Mouse (Mus musculus) brown adipose tissue, adult 24 weeks (tissue): ENCODE measurements around the gene Cd47. TPM values are rescaled to one million over a fixed set of nuclear protein-coding genes. Genes with fewer than 3 reads are reported as not detected.

Experiments
- H3K27ac ChIP-seq: fragments of 200-500 bp; replicated peaks from 2 replicates; pipeline ENCODE4 v1.5.1; 2012; ENCODE audit warnings: low read depth, mild to moderate bottlenecking, low read length
- H3K4me1 ChIP-seq: fragments of 200-500 bp; 2 replicates; pipeline ENCODE4 v1.6.1; 2012; ENCODE audit warnings: low read length, mixed read lengths; ENCODE audit not compliant: control insufficient read depth, insufficient read depth, insufficient read length
- H3K4me3 ChIP-seq: fragments of 200-500 bp; 2 replicates; pipeline ENCODE4 v1.5.1; 2012; ENCODE audit warnings: low read depth, mild to moderate bottlenecking, low read length, moderate library complexity; ENCODE audit not compliant: insufficient read depth
- polyA plus RNA-seq: library from polyadenylated mRNA; stranded (reverse); fragments of >200 nt; gene quantifications from 2 replicates; pipeline ENCODE4 v1.2.4, GENCODE M21; 2012; ENCODE audit not compliant: missing spikeins, insufficient read depth, insufficient read length

Cd47 gene
- polyA plus RNA-seq, 1 experiment, result 49.9 TPM

DNA sequence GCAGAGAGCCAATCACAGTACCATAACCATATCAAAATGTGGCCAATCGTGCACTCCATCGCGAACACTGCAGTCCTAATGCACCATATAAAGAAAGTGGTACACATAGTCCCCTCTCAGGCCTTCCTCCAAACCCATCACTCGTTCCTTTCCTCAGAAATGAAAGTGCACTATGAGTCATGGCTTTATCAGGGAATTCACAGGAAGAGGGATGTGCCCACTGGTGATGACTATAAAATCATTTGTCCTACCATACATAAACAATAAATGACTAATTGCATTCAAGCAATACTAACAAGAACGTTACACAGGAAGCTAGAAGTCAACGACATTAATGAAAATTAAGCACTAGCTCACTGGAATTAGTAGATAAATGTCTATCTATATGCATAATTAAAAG is 121.3 kb downstream of the Cd47 start:
- Histone ChIP-seq H3K4me3 (no peak overlapping the region), H3K27ac (no peak overlapping the region), H3K4me1 (no peaks in the 10 kb centered on the region)

DNA sequence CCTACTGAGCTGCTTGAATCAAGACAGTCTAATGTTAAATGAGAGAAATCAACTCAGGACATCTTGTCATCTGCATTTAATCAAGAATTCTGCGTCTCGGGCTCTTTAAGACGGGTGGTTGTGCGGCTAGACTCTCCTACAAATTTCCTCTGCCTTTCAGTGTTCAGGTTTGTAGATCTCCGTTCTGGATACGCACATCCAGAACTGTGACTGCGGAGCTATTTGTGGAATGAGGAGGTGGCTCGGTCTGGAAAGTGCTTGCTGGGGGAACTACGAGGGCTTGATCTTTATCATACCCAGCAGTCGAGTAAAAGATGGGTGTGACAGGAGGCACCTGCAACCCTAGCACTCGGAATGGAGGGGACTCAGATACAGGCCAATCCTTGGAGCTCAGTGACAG is 121.8 kb downstream of the Cd47 start:
- Histone ChIP-seq H3K4me1 (no peaks in the 10 kb centered on the region), H3K27ac (no peak overlapping the region), H3K4me3 (no peak overlapping the region)

DNA sequence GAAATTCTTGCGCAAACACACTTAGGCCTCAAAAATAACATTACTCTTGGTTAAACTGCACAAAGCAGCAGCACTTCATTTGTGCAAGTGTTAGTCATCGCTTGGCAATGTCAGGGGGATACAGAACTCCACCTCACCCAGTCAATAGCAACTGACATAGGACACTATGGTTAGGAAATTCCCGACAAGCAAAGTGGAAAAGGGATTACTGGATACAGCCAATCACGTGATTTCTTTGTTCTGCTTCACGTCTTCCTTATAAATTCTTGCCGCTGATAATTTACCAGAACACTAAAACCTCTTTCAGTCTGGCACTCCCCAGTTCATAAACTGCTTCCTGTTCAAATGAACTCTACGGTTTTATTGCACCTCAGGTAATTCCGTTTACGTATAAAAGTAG is 123.4 kb downstream of the Cd47 start:
- H3K4me3 ChIP-seq, result no peak overlapping the region
- H3K27ac ChIP-seq, result no peak overlapping the region
- H3K4me1 ChIP-seq, result no peaks in the 10 kb centered on the region

DNA sequence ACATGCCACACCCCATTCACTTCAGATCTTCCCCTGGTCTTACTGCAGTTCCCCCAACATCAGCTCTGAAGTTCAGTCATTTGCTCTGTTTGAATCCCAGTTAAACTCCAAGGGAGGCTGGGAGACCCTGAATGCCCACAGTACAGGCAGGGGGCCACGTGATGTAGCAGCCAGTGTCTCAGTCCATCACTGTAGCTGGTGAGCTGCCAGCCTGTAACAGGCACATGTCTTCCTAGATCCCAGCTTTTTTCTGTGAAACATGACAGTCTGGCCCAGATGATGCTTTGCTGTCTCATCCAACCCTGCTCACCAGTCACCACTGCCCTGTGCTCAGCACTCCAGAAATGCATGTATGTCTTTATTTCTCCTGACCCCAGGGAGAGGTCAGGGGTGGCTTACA is 124.6 kb downstream of the Cd47 start:
- no peak overlapping the region for H3K27ac ChIP-seq
- H3K4me1 ChIP-seq, result no peaks in the 10 kb centered on the region
- H3K4me3 ChIP-seq, result no peak overlapping the region

DNA sequence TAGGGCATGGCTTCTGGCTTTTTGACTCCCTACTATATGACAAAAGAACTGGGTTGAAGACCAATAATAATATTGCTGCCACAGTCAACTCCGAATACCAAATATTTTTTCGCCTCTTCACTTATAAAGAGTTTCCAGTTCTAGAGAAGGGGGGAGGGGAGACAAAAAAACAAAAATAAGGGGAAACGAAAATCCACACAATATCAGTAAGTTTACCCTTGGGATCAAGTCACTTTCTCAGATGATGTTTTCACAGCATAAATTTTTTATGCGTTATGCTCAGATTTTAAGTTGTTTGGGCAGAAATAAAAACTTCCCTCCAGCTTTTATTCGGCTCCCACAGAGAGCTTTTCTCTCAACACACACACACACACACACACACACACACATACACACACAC is 132.9 kb downstream of the Cd47 start:
- peaks cover 10% of the 10 kb centered on the region for H3K4me1 ChIP-seq
- H3K4me3 ChIP-seq, result no peak overlapping the region
- no peak overlapping the region for H3K27ac ChIP-seq

DNA sequence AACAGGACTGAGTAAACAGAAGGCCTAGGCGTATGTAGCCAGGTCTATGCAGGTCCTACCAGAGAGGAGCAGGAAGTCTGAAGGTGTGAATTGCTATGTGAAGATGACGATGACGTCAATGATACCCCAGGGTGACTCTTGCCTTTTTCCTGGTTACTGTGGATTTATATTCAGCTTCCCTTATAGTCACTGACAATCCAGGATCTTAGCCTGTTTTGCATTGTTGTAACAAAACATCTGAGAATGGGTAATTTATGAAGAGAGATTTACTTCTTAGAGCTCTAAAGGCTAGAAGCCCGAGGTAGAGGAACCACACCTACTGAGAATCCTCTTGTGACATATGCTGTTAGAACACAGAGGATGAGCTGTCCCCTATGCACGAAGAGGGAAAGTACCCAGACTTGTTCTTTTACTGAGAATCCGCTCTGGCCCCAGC is 135.7 kb downstream of the Cd47 start:
- peaks cover 14% of the 10 kb centered on the region for H3K4me1 ChIP-seq
- H3K27ac ChIP-seq, result peak overlapping the region; percentile 33; the same call in 1 of the 2 replicates
- H3K4me3 ChIP-seq, result no peak overlapping the region

DNA sequence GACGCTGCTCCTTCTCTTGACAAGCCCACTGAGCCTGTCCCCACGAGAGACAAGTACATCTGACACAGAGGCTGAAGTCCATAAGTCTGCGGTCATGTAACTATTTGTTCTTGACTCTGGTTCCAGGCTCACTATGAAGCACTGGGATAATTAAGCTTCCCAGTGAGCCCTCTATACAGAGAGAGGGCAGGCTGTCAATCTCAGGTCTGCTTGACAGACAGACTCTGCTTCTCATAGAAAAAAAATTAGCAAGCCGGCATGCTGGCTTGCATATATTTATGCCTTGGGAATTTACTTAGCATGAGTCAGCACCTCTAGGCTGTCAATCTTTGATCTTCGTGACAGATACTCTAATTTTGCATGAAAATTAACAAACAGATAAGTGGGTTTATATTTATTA is 136.5 kb downstream of the Cd47 start:
- peaks cover 14% of the 10 kb centered on the region for H3K4me1 ChIP-seq
- peak overlapping the region; percentile 28; the same call in 1 of the 2 replicates for H3K27ac ChIP-seq
- H3K4me3 ChIP-seq, result no peak overlapping the region

DNA sequence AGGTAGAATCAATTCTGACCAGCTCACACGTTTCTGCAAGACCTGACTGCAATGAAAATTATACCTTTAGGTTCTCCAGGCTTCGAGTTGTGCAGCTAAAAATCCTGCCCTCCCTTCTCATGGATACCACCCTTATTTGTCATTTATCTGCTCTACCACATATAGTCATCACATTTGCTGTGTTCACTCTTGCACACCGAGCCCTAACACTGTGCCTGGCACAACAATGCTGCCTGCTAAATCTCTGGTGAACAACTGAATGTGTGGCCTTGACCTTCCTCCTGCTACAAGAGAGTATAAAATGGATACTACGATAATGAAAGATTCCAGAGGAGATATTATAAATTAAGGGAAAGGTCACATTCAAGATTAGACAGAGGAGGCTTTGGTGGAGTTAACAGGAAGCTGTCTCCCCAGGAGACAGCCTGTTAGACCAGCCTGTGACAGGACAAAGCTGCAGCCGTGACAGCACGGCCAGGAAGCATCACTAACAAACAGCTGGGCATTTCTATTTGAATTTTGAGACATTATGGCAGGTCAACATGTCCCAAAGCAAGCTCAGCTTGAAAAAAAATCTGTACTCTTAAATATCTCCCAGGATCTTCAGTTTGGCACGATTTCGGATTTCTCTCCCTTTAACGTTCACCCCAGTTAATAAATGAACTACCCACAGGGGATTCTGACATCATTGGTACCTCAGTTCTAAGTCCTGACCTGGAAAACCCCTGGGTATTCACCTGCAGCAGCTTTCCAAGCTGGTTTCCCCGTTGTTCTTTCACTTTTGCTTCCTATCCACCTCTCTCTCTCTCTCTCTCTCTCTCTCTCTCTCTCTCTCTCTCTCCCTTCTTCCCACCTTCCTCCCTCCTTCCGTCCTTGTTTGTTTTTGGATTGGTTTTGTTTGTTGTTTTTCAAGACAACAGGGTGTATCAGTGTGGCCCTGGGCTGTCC is 137.2 kb downstream of the Cd47 start:
- peak overlapping the region; percentile 59 for H3K27ac ChIP-seq
- peak overlapping the region; percentile 26; the same call in 1 of the 2 replicates for H3K4me3 ChIP-seq
- H3K4me1 ChIP-seq, result peaks cover 14% of the 10 kb centered on the region

DNA sequence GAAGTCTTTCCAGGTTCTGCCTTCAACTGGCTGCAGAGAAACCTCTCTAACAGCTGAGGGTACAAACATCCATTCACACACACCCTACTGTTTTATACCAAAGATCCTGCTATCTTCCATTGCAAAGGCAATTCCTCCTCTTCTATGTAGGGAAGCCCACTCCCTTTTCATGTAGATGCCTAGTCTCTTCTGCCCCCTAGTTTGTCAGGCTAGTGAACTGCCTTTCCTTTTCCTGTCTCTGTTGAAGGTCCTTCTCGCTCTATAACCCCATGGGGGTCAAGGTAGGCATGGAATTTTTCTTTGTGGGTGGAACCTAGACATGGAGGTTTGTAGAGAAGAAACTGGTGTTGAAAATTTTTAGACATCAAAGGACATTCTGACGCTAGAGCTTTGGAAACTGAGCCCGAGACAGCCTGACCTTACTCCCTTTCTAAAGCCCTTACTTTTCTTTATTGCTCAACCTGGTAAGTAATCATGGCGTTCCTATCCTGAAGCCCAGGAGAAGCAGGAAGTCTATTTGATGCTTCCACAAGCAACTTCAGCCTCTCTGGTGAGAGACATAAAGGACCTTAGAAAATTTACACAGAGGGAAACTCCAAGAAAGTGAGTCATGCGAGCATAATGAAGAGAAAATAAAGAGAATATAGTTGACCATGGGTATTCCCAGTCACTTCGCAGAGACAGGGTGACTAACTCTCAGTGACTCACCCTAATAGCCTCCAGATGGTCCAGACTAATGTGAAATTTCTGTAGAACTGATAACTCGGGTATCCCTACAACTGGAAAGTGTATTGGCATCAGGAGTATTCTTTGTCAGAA is 138.4 kb downstream of the Cd47 start:
- no peak overlapping the region for H3K4me3 ChIP-seq
- H3K4me1 ChIP-seq, result peaks cover 14% of the 10 kb centered on the region
- H3K27ac ChIP-seq, result 0 out of 2 replicates have a peak overlapping the region, but pooled peaks have one; percentile 16

DNA sequence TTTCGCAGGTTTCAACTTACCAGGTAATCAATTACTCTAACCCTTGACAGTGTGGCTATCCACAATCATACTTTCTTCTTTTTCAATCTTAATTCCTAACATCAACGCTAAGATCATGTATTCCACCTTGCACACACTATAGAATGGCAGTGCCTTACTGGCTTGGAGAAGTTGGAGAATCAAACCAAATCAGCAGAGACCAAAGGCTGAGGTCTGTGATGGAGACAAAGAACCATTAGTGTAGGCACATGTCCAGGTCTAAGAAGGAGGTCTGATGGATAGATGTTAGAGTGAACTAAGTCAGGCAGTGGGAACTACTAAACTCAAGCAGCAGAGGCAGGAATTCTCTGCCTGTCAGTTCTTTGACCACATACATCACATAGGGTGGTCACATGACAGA is 139.0 kb downstream of the Cd47 start:
- Histone ChIP-seq H3K4me1 (peaks cover 14% of the 10 kb centered on the region), H3K4me3 (no peak overlapping the region), H3K27ac (no peak overlapping the region)

DNA sequence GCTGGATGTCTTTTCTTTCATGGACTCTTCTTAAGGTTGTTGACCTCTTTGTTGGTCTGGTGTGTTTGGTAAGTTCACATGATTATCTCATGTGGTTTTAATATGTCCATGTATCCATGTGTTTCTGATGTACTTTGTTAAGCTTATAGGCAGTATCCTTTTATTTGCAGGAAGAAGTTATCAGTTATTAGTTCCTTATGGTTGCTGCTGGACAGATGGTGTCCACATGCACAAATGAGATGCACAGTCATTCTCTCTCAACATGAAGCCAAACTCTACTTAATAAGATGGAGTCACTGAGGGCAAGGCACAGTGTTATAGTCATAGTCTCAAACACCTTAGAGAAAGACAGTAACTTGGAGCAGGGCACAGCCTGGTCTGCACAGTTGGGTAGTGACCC is 140.1 kb downstream of the Cd47 start:
- Histone ChIP-seq H3K4me1 (peaks cover 14% of the 10 kb centered on the region), H3K4me3 (no peak overlapping the region)

DNA sequence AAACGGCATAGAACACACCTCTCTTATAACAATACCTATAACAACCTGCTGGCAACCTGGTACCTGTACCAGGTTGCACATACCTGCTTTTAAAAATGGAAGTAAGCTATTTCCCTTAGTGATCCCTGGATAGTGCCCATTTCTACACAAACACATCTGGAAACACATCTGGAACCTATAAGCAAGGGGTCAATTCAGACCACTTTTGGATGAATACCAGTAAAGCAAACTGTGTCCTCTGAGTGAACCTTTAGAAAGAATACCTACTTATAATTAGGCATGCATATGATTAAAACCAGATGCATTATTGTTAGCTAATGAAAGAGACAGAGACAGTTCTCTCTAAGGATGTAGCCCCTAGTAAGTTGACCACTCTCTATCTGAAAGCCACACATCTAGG is 140.7 kb downstream of the Cd47 start:
- Histone ChIP-seq H3K4me1 (peaks cover 14% of the 10 kb centered on the region), H3K27ac (no peak overlapping the region), H3K4me3 (no peak overlapping the region)

More for the DNA sequence above, 140.1 kb downstream of the Cd47 start:
- H3K27ac ChIP-seq, result no peak overlapping the region

DNA sequence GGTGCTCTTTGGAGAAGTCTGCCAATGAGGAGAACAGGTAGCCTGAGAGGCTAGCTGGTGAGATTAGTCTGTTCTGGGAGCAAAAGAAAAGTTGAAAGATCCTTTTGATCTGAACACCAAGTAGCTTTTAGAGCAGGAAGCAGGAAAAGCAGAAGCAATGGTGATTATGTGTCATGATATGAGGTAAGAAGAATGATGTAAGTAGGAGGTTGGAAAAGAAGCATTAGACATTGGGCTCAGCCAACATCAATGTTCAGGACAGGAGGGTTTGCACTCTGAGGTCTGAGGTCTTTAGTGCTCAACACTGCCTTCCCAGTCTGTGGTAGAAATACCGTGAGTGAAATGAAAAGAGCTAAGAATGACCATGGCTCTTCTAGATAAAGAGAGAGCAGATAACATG is 143.4 kb downstream of the Cd47 start:
- Histone ChIP-seq H3K4me3 (no peak overlapping the region), H3K27ac (no peak overlapping the region), H3K4me1 (no peaks in the 10 kb centered on the region; the same call in 1 of the 2 replicates)

DNA sequence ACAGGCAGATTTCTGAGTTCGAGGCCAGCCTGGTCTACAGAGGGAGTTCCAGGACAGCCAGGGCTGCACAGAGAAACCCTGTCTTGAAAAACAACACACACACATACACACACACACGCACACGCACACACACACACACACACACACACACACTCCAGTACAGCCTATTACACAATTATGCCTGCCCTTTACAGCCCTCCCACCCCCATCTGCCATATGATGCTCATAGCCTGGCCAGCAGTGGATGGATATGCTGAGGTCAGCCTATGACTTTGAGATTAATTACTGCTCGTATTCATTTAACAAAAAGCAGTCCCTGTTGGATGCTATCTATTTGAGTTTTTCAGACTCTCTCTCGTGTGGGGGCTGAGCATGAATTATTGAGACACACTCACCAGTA is 144.8 kb downstream of the Cd47 start:
- Histone ChIP-seq H3K27ac (no peak overlapping the region), H3K4me3 (no peak overlapping the region), H3K4me1 (no peaks in the 10 kb centered on the region)

DNA sequence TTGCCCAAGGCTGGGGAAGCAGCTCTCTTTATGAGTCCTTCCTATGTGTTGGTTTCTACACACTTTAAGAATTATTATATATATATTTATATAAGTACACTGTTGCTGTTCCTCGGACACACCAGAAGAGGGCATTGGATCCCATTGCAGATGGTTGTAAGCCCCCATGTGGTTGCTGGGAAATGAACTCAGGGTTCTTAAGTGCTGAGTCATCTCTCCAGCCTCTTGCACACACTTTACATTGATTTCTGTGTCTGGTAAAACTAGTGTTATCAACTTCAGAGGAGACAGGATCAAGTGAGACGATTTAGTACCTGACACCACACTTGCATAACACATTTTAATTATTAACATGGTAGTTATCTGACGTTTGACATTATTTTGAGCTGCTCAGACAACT is 146.7 kb downstream of the Cd47 start:
- Histone ChIP-seq H3K4me3 (no peak overlapping the region), H3K27ac (no peak overlapping the region), H3K4me1 (0 out of 2 replicates have a peak, but pooled peaks cover 2% of the 10 kb centered on the region)
